Mouse (Mus musculus) spleen, adult 2 months (tissue): Measurements from ENCODE around the gene Meox2. TPM values are rescaled to one million over a fixed set of nuclear protein-coding genes. Genes with fewer than 3 reads are reported as not detected.
"Not testable (repeated sequence)": the region's sequence is repeated elsewhere in the genome, so short reads cannot be mapped to it uniquely, and the experiment has no call there.

Source experiments
- DNase-seq, 2 experiments: peaks; one replicate each; pipeline versions ENCODE4 v3.0.0 to v3.0.0-alpha.2; 2012 to 2021; ENCODE audit warnings: low spot score in 2 of 2, low read depth in 1 of 2
- H3K27ac ChIP-seq: fragments of 200-500 bp; 2 replicates; pipeline ENCODE4 v1.5.1; 2012; ENCODE audit warnings: low read length, inconsistent platforms; ENCODE audit not compliant: insufficient read depth
- H3K27me3 ChIP-seq: fragments of 200-500 bp; 2 replicates; pipeline ENCODE4 v1.6.1; 2012; ENCODE audit warnings: mild to moderate bottlenecking, moderate library complexity, low read length, inconsistent platforms; ENCODE audit not compliant: control insufficient read depth, insufficient read depth
- H3K36me3 ChIP-seq: fragments of 200-500 bp; 2 replicates; pipeline ENCODE4 v1.6.1; 2012; ENCODE audit warnings: mild to moderate bottlenecking, low read length, inconsistent platforms; ENCODE audit not compliant: control insufficient read depth, insufficient read depth
- H3K4me1 ChIP-seq: fragments of 200-500 bp; 2 replicates; pipeline ENCODE4 v1.6.1; 2011; ENCODE audit warnings: inconsistent platforms; ENCODE audit not compliant: control insufficient read depth, insufficient read depth, insufficient read length
- H3K4me3 ChIP-seq: fragments of 200-500 bp; 2 replicates; pipeline ENCODE4 v1.5.1; 2011; ENCODE audit warnings: mild to moderate bottlenecking, inconsistent platforms; ENCODE audit not compliant: insufficient read depth, insufficient read length; ENCODE audit errors: extremely low read depth
- CTCF ChIP-seq: fragments of 200-500 bp; IDR thresholded peaks from 2 replicates; pipeline ENCODE4 v1.5.1; 2011; ENCODE audit warnings: mild to moderate bottlenecking, inconsistent platforms; ENCODE audit not compliant: insufficient read depth, insufficient read length, insufficient replicate concordance; ENCODE audit errors: extremely low read depth
- POLR2A ChIP-seq: fragments of 200-500 bp; IDR thresholded peaks from 2 replicates; pipeline ENCODE4 v1.6.1; 2011; ENCODE audit warnings: low read depth, low read length, inconsistent platforms
- WGBS: fragments of 180-500 bp; shearing (Covaris S2); methylation state at CpG from one replicate; pipeline ENCODE4 v1.1.7; 2018; 5-methylcytosine and 5-hydroxymethylcytosine counted together
- polyA plus RNA-seq: library from polyadenylated mRNA; depleted of rRNA; stranded (reverse); fragments of >200 nt; gene quantifications from 2 replicates; pipeline ENCODE4 v1.2.3, GENCODE M21; 2012; rRNA removed

Meox2 gene
- 0.06 and 0.08 TPM in 2 replicates for polyA plus RNA-seq

DNA sequence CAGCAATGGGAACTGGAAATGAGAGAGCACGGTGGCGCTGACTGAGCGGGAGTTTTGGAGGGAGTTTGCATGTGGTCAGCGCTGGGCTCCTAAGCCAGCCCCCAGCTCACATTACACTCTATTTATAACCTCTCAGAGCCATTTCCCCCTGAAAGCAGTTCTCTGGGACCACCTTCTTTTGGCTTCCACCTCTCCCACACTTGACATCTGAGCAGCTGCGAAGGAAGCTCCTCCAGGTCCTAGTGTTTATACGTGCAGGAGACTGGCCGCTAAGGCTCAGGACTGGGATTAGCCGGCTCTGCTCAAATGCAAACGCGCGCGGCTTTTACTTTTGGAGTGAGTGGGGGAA lies at the start of gene Meox2:
Gene Meox2 (plus strand): TSS at position 151 of the 349 bp plus-strand sequence.
- Histone ChIP-seq H3K4me3 (no peak within 1 kb of the TSS), H3K4me1 (no peaks in the 10 kb centered on the region), H3K36me3 (no peaks in the 10 kb centered on the region), H3K27ac (no peak within 1 kb of the TSS), H3K27me3 (peaks cover 12% of the 10 kb centered on the region; the same call in 1 of the 2 replicates)
- TF ChIP-seq CTCF, result no peak
- no peak for TF ChIP-seq POLR2A
- DNase-seq, result no peak
- WGBS, result 5% methylated on average over 12 of the region's 12 CpGs

DNA sequence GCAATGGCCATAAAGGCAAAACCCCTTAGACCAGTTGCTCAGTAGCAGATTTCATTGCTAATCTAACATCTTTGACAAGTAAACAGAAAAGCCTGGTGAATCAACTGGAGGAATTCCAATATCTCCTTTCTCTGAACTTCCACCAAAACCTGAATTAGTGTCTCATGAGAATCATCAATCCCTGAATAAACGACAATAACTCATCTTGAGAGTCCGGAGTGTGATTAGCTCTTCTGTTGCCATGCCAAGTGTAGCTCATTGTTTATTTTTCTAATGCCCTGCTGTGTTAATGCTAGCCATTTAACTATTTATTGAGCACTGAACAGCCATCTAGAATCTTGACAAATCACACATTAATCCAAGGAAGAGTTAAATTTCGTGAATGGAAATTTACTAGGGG lies 35.7 kb upstream of the Meox2 start:
- WGBS, result 77% methylated on average over 3 of the region's 3 CpGs
- no peak for DNase-seq
- Histone ChIP-seq H3K4me1 (no peaks in the 10 kb centered on the region), H3K36me3 (no peaks in the 10 kb centered on the region), H3K27ac (no peak overlapping the region), H3K27me3 (no peaks in the 10 kb centered on the region), H3K4me3 (no peak overlapping the region)
- no peak for TF ChIP-seq CTCF
- no peak for TF ChIP-seq POLR2A

GRCm38 (mm10) chr12:37077308-37077707 lies 31.0 kb upstream of the Meox2 start:
- no peaks in the 10 kb centered on the region for H3K4me1 ChIP-seq
- 77% methylated on average over 1 of the region's 1 CpGs for WGBS
- H3K27me3 ChIP-seq, result no peaks in the 10 kb centered on the region
- DNase-seq, result no peak
- no peak overlapping the region for H3K4me3 ChIP-seq
- no peak overlapping the region for H3K27ac ChIP-seq
- no peak for TF ChIP-seq CTCF
- no peaks in the 10 kb centered on the region for H3K36me3 ChIP-seq

DNA sequence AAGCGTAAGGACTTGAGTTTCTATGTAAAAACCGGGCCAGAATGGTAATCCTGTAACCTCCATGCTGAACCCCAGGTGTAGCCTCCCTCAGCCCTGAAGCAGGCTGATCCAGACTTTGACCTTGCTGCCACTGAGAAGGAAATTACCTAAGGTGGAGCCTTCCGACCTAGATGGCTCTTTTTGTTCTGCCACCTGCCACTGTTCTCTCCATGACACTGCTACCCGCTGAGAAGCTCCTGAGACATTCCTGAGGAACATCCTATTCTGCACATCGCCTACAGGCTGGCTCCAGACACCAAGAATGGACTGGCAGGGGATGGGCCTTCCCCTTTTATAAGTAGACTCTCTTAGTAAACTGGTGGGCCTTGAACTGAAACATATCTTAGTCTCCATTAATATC lies 28.3 kb upstream of the Meox2 start:
- DNase-seq, H3K4me3 ChIP-seq, H3K27ac ChIP-seq, H3K27me3 ChIP-seq, H3K4me1 ChIP-seq, H3K36me3 ChIP-seq: not testable (repeated sequence)
- 82% methylated on average over 5 of the region's 5 CpGs for WGBS

DNA sequence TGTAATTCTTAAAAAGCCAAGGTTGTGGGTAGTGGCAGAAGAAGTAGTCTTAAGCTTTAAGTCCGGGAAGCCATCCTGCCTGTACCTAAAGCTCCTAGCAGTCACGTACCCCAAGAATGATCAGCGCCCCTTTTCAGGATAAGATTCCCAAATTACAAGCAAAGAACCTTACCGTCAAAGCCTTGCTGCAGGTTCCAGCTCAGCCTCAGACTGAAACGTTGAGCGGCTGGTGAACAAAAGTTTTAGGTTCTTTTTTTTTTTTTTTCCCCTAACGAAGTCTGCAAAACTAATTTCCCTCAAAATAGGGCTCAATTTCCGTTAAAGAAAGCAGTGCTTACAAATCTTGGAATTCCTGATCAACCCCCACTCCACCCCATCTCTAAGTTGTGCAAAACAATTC lies 1.8 kb upstream of the Meox2 start:
- peaks cover 12% of the 10 kb centered on the region; the same call in 1 of the 2 replicates for H3K27me3 ChIP-seq
- TF ChIP-seq POLR2A (no peak), CTCF (no peak)
- H3K4me1 ChIP-seq, result no peaks in the 10 kb centered on the region
- 59% methylated on average over 8 of the region's 8 CpGs for WGBS
- H3K36me3 ChIP-seq, result no peaks in the 10 kb centered on the region
- no peak overlapping the region for H3K4me3 ChIP-seq
- H3K27ac ChIP-seq, result no peak overlapping the region
- no peak for DNase-seq

DNA sequence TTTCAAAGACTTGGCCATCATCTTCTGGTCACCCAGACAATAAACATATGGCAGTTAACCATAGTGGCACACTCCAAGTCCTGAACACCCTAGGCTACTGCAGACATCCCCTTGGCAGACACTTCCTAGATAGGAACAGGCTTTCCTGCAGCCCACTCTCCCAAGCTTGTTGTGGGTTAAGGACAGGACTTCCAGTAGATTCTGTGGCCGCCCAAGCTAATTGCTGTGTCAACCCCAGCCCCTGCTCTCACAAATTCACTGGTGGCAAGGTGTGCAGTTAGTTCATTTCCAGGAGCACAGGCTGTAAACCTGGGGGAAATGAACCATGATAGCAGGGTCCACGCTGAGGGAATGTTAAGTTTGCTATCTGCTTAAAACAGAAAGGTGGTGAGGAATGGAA lies 1.2 kb upstream of the Meox2 start:
- TF ChIP-seq CTCF (no peak), POLR2A (no peak)
- WGBS, result 69% methylated on average over 2 of the region's 2 CpGs
- no peak overlapping the region for H3K27ac ChIP-seq

GRCm38 (mm10) chr12:37107713-37108389 lies 489 bp upstream of the Meox2 start:
- WGBS, result 30% methylated on average over 20 of the region's 20 CpGs
- TF ChIP-seq CTCF, result no peak
- TF ChIP-seq POLR2A, result no peak
- Histone ChIP-seq H3K4me1 (no peaks in the 10 kb centered on the region), H3K27me3 (peaks cover 12% of the 10 kb centered on the region; the same call in 1 of the 2 replicates), H3K36me3 (no peaks in the 10 kb centered on the region), H3K4me3 (no peak overlapping the region), H3K27ac (no peak overlapping the region)
- DNase-seq, result no peak

More for the DNA sequence above, 1.2 kb upstream of the Meox2 start:
- Histone ChIP-seq H3K4me1 (no peaks in the 10 kb centered on the region), H3K4me3 (no peak overlapping the region), H3K27me3 (peaks cover 12% of the 10 kb centered on the region; the same call in 1 of the 2 replicates), H3K36me3 (no peaks in the 10 kb centered on the region)
- no peak for DNase-seq
